Mouse (Mus musculus): ENCODE data around the gene Epha1. TPM values are rescaled to one million over a fixed set of nuclear protein-coding genes. Genes with fewer than 3 reads are reported as not detected.
A peak's percentile ranks its signal among the peaks of the same experiment; 100 is the strongest.

Epha1 gene
- polyA plus RNA-seq, 1 experiment from 2014 or later, result 4.7 TPM

GRCm38 (mm10) chr6:42385635-42386034, 12.6 kb upstream of the Epha1 start:
- H3K9ac ChIP-seq, result no peak overlapping the region
- no peak overlapping the region for H3K27ac ChIP-seq (ENCODE audit: poor library complexity, severe bottlenecking)
- H3K4me2 ChIP-seq, result no peak overlapping the region
- no peaks in the 10 kb centered on the region for H3K36me3 ChIP-seq
- H3K4me1 ChIP-seq (replicated peaks), result peaks cover 22% of the 10 kb centered on the region
- WGBS, result 59% methylated on average over 4 of the region's 4 CpGs
- no peak overlapping the region for H3K4me3 ChIP-seq
- H3K9me3 ChIP-seq (replicated peaks), result no peaks in the 10 kb centered on the region
- ATAC-seq (ENCODE audit: insufficient number of reproducible peaks, low FRiP score), result no peak
- H3K27me3 ChIP-seq (replicated peaks), result no peaks in the 10 kb centered on the region

DNA sequence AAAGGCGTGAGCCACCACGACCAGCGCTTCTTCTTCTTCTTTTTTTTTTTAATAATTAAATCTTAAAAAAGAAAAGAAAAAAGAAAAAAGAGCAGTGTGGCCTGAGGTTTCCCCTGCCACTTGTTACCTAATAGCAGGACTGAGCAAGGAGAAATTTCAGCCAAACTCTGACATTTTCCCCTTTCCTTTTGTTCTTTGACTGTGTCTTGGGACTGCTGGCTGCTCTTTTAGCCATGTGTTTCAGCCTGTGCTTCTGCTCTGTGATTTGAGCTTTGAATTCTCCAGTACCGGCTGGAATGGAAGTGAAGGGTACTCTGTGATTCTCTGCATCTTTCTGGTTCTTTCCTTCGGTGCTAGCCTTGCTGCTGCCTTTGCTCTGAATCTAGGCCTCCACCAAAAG, 10.3 kb upstream of the Epha1 start:
- Histone ChIP-seq H3K4me2 (no peak overlapping the region), H3K9ac (no peak overlapping the region), H3K9me3 (replicated peaks) (no peaks in the 10 kb centered on the region), H3K4me3 (no peak overlapping the region), H3K4me1 (replicated peaks) (peaks cover 16% of the 10 kb centered on the region), H3K36me3 (no peaks in the 10 kb centered on the region), H3K27ac (ENCODE audit: poor library complexity, severe bottlenecking) (no peak overlapping the region), H3K27me3 (replicated peaks) (no peaks in the 10 kb centered on the region)
- ATAC-seq (ENCODE audit: insufficient number of reproducible peaks, low FRiP score), result no peak
- WGBS, result 84% methylated on average over 5 of the region's 5 CpGs

DNA sequence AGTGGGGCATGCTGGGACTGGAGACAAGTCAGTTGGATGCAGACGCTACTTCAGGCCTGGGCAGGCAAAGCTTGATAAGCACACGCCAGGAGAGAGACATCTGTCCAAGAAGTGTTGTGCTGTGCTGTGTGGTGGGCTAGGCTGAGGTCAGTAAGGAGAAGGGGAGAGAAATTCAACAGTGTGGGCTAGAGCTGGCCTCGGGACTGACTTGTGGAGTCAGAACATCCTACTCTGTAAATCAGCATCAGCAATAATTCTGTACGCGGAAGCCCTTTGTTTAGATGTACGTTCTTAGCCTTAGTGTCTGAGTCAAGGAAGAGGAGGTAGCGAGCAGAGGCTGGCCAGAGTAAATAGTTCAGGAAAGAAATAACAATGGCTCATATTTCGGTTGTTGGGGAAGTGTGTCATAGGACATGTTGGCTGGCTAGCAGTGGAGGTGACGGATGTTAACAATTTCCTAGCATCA, 8.9 kb upstream of the Epha1 start:
- WGBS, result 42% methylated on average over 9 of the region's 9 CpGs
- Histone ChIP-seq H3K27me3 (replicated peaks) (no peaks in the 10 kb centered on the region), H3K4me3 (no peak overlapping the region), H3K4me2 (0 out of 2 replicates have a peak overlapping the region, but pooled peaks have one; percentile 16), H3K9me3 (replicated peaks) (no peaks in the 10 kb centered on the region), H3K9ac (peak overlapping the region; percentile 21; the same call in 1 of the 2 replicates), H3K27ac (ENCODE audit: poor library complexity, severe bottlenecking) (peak overlapping the region; percentile 67), H3K36me3 (no peaks in the 10 kb centered on the region), H3K4me1 (replicated peaks) (peaks cover 16% of the 10 kb centered on the region)
- ATAC-seq (ENCODE audit: insufficient number of reproducible peaks, low FRiP score), result peak; percentile 64

GRCm38 (mm10) chr6:42381221-42381620, 8.2 kb upstream of the Epha1 start:
- Histone ChIP-seq H3K4me3 (no peak overlapping the region), H3K9ac (0 out of 2 replicates have a peak overlapping the region, but pooled peaks have one; percentile 18), H3K4me2 (no peak overlapping the region), H3K4me1 (replicated peaks) (peaks cover 23% of the 10 kb centered on the region), H3K27ac (ENCODE audit: poor library complexity, severe bottlenecking) (peak overlapping the region; percentile 67; the same call in 1 of the 2 replicates), H3K27me3 (replicated peaks) (no peaks in the 10 kb centered on the region), H3K36me3 (no peaks in the 10 kb centered on the region), H3K9me3 (replicated peaks) (no peaks in the 10 kb centered on the region)
- no peak for ATAC-seq (ENCODE audit: insufficient number of reproducible peaks, low FRiP score)
- WGBS, result 45% methylated on average over 2 of the region's 2 CpGs

GRCm38 (mm10) chr6:42380416-42381144, 7.5 kb upstream of the Epha1 start:
- no peak overlapping the region for H3K4me2 ChIP-seq

GRCm38 (mm10) chr6:42379551-42379950, 6.5 kb upstream of the Epha1 start:
- no peaks in the 10 kb centered on the region for H3K36me3 ChIP-seq
- H3K27me3 ChIP-seq (replicated peaks), result no peaks in the 10 kb centered on the region
- ATAC-seq (ENCODE audit: insufficient number of reproducible peaks, low FRiP score), result no peak
- H3K27ac ChIP-seq (ENCODE audit: poor library complexity, severe bottlenecking), result no peak overlapping the region
- peaks cover 39% of the 10 kb centered on the region for H3K4me1 ChIP-seq (replicated peaks)
- no peak overlapping the region for H3K4me2 ChIP-seq
- H3K9me3 ChIP-seq (replicated peaks), result no peaks in the 10 kb centered on the region
- 52% methylated on average over 3 of the region's 3 CpGs for WGBS
- H3K9ac ChIP-seq, result no peak overlapping the region
- H3K4me3 ChIP-seq, result no peak overlapping the region

More at GRCm38 (mm10) chr6:42380416-42381144, 7.5 kb upstream of the Epha1 start:
- no peak for ATAC-seq (ENCODE audit: insufficient number of reproducible peaks, low FRiP score)
- no peak overlapping the region; the same call in 1 of the 2 replicates for H3K9ac ChIP-seq
- no peak overlapping the region for H3K4me3 ChIP-seq
- no peaks in the 10 kb centered on the region for H3K36me3 ChIP-seq
- H3K27me3 ChIP-seq (replicated peaks), result no peaks in the 10 kb centered on the region
- H3K4me1 ChIP-seq (replicated peaks), result peaks cover 30% of the 10 kb centered on the region
- 15% methylated on average over 8 of the region's 8 CpGs for WGBS
- H3K9me3 ChIP-seq (replicated peaks), result no peaks in the 10 kb centered on the region
- H3K27ac ChIP-seq (ENCODE audit: poor library complexity, severe bottlenecking), result peak overlapping the region; percentile 47; the same call in 1 of the 2 replicates

DNA sequence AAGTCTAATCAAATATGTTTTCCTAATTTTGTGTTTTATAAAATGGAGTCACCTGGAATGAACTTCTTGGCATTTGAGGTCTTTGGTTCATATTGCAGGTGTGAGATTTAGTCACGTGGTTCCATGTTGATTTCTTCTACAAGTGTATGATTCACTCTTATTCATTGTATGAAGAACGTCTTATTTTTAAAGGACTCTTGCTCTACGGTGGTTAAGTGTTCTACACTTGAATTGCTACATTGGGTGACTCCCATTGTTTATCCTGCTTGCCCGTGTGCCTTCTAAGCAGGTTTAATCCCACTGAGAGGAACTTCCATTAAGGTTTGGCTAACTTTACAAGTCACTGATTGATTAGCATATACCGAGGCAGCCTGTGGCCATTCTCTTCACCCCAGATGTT, 4.2 kb upstream of the Epha1 start:
- 81% methylated on average over 5 of the region's 5 CpGs for WGBS
- H3K27me3 ChIP-seq (replicated peaks), result no peaks in the 10 kb centered on the region
- H3K9me3 ChIP-seq (replicated peaks), result no peaks in the 10 kb centered on the region
- no peak overlapping the region for H3K27ac ChIP-seq (ENCODE audit: poor library complexity, severe bottlenecking)
- H3K36me3 ChIP-seq, result no peaks in the 10 kb centered on the region
- no peak overlapping the region for H3K9ac ChIP-seq
- H3K4me2 ChIP-seq, result no peak overlapping the region
- peaks cover 57% of the 10 kb centered on the region for H3K4me1 ChIP-seq (replicated peaks)
- ATAC-seq (ENCODE audit: insufficient number of reproducible peaks, low FRiP score), result no peak
- H3K4me3 ChIP-seq, result no peak overlapping the region

GRCm38 (mm10) chr6:42376504-42377019, 3.5 kb upstream of the Epha1 start:
- Histone ChIP-seq H3K9me3 (replicated peaks) (no peaks in the 10 kb centered on the region), H3K36me3 (no peaks in the 10 kb centered on the region), H3K4me1 (replicated peaks) (peaks cover 56% of the 10 kb centered on the region), H3K27me3 (replicated peaks) (no peaks in the 10 kb centered on the region), H3K4me2 (no peak overlapping the region), H3K4me3 (no peak overlapping the region), H3K27ac (ENCODE audit: poor library complexity, severe bottlenecking) (no peak overlapping the region), H3K9ac (no peak overlapping the region; the same call in 1 of the 2 replicates)
- WGBS, result 57% methylated on average over 6 of the region's 6 CpGs
- ATAC-seq (ENCODE audit: insufficient number of reproducible peaks, low FRiP score), result no peak

GRCm38 (mm10) chr6:42376016-42376415, 2.9 kb upstream of the Epha1 start:
- Histone ChIP-seq H3K27me3 (replicated peaks) (no peaks in the 10 kb centered on the region), H3K9me3 (replicated peaks) (no peaks in the 10 kb centered on the region), H3K4me2 (no peak overlapping the region), H3K9ac (no peak overlapping the region), H3K4me3 (no peak overlapping the region), H3K27ac (ENCODE audit: poor library complexity, severe bottlenecking) (peak overlapping the region; percentile 56), H3K36me3 (no peaks in the 10 kb centered on the region), H3K4me1 (replicated peaks) (peaks cover 55% of the 10 kb centered on the region)
- no peak for ATAC-seq (ENCODE audit: insufficient number of reproducible peaks, low FRiP score)
- WGBS, result 15% methylated on average over 4 of the region's 4 CpGs

- H3K27me3 ChIP-seq (replicated peaks), result no peaks in the 10 kb centered on the region
- peaks cover 59% of the 10 kb centered on the region for H3K4me1 ChIP-seq (replicated peaks)
- H3K4me3 ChIP-seq, result no peak overlapping the region
- no peaks in the 10 kb centered on the region for H3K36me3 ChIP-seq
- 76% methylated on average over 2 of the region's 2 CpGs for WGBS
- H3K9ac ChIP-seq, result no peak overlapping the region
- peak overlapping the region; percentile 56 for H3K27ac ChIP-seq (ENCODE audit: poor library complexity, severe bottlenecking)
- H3K9me3 ChIP-seq (replicated peaks), result no peaks in the 10 kb centered on the region
- no peak for ATAC-seq (ENCODE audit: insufficient number of reproducible peaks, low FRiP score)
- H3K4me2 ChIP-seq, result no peak overlapping the region
These were observed 2.1 kb upstream of the Epha1 start for GRCm38 (mm10) chr6:42375131-42375530.

DNA sequence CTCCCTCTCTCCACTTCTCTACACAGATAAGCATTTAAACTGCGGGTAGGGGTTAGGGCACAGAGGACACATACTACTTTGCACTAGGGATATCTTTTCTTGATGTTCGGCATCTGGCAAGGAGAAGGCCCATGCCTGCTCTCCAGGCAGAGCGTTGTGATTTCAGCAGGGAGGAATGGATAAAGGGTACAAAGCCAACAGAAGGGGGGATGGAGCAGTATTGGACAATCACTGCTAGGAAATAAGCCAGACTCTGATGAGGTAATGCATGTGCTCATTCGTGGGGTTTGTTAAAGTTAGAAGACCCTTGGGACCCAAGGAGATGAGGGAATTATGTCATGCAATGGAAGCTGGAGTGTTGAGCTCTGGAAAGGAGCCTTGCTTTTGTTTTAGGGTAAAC, 1.6 kb upstream of the Epha1 start:
- no peak overlapping the region for H3K27ac ChIP-seq (ENCODE audit: poor library complexity, severe bottlenecking)
- no peak for ATAC-seq (ENCODE audit: insufficient number of reproducible peaks, low FRiP score)
- no peak overlapping the region for H3K9ac ChIP-seq
- H3K36me3 ChIP-seq, result no peaks in the 10 kb centered on the region
- no peaks in the 10 kb centered on the region for H3K9me3 ChIP-seq (replicated peaks)
- WGBS, result 28% methylated on average over 4 of the region's 4 CpGs
- peaks cover 63% of the 10 kb centered on the region for H3K4me1 ChIP-seq (replicated peaks)
- no peak overlapping the region for H3K4me3 ChIP-seq
- no peak overlapping the region for H3K4me2 ChIP-seq
- no peaks in the 10 kb centered on the region for H3K27me3 ChIP-seq (replicated peaks)

Measured in heart, embryonic 12.5 days (tissue).